Mouse (Mus musculus): Measurements from ENCODE around the gene Camkv.

Gene Camkv

DNA sequence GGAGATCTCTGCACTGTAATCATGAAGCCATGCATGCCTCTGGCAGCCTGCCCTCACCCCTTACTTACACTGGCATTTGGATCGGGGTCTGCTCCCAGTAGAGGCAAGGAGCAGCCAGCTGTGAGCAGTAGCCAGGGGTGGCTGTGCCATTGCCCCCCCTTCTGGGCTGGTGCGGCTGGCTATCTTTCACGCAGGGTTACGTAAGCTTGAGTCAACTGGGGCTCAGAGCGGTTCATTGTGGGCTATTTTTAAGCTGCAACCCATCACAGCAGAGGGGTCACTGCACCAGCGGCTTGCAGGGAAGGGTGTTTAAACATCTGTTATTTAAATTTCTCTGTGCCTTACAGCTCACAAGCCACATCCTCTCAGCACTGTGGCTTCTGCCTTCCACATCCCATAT is 11.5 kb upstream of the Camkv start:
- no peak for DNase-seq

DNA sequence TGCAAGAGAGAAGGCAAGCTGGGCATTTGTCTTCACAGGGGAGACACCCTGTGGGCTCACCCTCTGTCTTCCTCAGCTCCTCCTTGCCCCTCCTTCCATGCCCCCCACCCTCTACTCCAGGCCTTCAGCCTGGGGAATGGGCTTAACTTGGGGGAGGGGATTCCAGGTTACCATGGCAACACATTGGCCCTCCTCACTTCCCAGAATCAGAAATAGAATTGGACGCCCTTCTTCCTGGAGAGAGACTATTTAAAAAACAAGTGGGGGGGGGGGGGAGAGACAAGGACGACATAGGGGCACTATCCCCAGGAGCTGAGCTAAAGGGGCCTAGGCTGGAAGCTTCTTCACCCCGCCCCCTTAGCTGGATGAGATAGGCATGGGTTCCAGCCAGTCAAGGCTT is 10.2 kb upstream of the Camkv start:
- no peak for DNase-seq

DNA sequence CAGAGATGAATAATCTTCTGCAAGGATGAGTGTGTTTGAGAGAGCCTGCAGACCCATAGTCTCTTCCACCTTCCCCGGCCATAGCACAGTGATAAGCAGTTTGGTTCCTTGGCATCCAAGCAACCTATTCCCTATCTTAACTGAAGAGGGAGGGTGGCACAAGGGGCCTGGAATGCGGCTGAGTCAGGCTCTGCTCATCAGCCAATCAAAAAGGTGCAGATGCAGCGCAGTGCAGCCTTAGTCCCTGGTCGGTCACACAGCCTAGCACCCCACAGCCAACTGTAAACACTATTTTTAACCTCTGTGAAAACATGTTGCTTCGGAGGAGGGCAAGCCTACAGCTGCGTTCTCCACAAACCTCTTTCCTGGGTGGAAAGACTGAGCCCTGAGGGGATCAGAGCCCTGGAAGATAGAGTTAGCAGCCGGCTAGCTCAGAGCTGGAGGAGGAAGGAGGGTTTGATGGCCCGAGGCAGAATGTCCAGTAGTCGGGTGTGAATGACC is 8.5 kb upstream of the Camkv start:
- no peak for DNase-seq

DNA sequence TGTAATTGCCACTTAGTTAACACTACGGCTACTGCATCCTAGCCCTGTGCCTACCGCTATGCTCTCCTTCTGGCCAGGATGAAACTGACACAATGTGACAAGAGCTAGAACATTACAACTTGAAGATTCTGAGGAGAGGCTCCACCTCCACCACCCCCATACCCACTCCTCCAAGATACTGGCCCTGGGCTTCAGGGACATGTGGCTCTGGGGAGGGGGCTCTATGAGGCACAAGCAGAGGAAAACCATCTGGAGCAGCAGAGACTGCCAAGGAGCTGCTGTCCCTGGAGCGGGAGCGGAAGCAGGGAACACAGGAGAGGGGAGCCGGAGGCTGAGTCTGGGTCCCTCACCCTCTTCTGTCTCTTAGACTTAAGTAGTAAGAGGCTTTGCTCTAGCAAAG is 7.7 kb upstream of the Camkv start:
- DNase-seq, result no peak

DNA sequence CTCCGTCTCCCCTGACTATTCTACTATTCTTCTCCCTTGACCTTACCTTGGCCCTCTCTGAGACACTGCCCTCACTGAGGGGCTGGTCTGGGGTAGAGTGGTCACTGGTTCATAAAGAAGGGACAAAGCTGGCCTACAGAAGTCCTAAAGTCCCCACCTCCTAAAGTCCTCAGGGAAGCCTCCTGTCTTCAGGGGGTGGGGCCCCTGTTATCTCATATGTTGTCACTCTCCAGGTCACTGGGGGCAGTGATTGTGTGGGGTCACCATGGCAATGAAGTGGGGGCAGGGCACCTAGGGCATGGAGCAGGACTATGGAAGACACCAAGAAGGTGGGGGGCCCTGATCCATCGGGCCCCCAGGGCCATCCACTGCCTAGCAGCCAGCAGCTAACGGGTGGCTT is 7.3 kb upstream of the Camkv start, which contains the start of gene Actl11:
Actl11 (plus strand) TSS at position 301 of the 400 bp plus-strand sequence.
- no peak for DNase-seq

DNA sequence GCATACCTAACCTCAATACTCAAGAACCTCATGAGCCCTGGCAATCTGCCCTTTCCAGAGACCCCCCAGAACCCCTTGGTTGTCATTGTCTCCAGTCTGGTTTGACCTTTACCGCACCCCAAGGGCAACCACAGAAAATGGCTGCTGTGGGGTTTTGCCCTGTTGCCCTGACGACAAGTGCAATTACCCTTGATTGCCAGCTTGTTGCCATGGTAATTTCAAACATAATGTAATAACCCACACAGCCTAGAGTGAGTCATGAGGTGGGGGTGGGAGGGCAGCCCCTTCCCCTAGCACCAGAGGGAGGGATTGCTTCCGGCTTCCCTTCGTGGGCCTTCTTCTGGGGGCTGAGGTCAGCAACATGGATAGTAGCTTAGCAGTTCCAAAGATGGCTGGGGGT is 3.3 kb upstream of the Camkv start:
- no peak for DNase-seq

DNA sequence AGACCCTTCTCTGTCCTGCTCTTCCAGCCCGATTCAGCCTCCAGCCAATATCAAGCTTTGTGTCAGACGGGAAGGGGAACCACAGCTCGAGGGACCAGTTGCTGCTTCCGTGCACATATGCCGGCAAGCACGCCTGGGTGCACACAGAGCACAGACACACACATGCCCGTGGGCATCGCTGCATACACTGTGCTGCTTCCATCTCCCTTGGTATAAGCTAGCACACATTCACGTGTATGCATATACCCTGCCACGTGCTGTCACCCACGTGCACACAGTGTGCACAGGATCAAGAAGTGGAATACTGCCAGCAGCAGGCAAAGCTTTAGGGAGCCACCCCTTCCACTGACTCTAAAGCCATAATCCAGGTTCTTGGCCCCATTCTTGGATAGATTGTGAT is 1.3 kb upstream of the Camkv start:
- no peak for DNase-seq

DNA sequence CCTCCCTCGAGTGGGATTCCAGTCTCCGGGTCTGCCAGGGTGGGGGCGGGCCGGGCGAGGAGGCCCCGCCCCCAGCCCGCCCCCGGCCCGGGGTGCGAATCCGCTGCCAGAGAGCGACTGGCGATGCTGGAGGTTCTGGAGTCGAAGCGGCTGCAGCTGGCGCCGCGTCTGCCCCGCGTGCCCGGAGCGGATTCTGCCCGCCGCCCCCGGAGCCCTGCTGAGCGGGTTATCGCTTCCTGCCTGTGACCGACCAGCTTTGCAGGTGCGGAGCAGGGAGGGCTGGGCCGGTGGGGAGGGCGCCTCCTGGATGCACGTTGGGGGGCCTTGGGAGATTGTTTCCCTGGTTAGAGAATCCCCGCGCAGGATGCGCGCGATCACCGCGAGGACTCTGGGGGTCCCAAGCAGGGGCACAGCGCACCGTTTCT is 328 bp downstream of the Camkv start:
- no peak for DNase-seq

DNA sequence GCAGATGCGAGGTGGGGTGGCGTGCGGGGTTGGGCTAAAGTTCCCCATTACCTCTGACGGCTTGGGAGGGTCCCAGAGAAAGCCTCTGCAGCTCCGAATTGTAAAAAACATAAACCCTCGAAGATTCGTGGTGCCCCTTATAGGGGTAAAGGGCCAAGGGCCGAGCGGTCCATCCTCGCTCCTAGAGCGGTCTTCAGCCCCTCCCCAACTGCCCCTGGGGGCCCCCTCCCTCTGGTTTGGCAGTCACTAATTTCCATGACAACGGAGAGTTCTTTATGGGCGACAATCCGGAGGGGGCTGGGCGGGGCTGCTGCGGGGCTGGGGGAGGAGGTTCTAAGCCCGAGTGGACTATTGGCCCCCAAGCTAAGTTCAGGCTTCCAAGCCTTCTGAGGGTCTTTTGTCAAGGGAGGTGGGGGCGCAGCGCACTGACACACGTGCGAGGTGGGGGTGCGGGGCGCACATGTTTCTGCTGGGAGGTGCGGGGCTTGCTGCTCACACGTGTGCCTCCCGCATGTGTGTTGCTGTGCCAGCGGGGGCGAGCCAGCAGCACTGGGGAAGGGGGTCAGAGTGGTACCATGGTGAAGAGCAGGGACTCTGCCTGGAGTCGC is 845 bp downstream of the Camkv start:
- DNase-seq, result no peak

DNA sequence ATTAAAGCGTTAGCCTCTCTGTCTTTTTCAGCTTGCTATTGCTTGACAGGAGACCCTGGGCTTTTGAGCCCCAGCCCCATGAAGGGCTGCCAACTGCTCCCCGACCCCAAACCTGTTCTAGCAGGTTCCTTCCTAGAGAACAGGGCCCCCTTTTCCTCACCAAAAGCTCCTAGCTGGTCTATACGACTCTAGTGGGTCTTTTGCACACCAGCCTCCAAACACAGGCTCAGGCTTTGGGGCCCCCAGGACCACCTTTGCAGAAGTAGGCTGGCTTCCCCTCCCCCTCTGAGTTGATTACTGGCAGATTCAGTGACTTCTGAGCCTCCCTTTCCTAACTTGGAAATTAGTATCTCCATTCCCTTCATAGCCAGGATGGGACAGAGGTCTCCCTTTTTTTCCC is 1.4 kb downstream of the Camkv start:
- no peak for DNase-seq

DNA sequence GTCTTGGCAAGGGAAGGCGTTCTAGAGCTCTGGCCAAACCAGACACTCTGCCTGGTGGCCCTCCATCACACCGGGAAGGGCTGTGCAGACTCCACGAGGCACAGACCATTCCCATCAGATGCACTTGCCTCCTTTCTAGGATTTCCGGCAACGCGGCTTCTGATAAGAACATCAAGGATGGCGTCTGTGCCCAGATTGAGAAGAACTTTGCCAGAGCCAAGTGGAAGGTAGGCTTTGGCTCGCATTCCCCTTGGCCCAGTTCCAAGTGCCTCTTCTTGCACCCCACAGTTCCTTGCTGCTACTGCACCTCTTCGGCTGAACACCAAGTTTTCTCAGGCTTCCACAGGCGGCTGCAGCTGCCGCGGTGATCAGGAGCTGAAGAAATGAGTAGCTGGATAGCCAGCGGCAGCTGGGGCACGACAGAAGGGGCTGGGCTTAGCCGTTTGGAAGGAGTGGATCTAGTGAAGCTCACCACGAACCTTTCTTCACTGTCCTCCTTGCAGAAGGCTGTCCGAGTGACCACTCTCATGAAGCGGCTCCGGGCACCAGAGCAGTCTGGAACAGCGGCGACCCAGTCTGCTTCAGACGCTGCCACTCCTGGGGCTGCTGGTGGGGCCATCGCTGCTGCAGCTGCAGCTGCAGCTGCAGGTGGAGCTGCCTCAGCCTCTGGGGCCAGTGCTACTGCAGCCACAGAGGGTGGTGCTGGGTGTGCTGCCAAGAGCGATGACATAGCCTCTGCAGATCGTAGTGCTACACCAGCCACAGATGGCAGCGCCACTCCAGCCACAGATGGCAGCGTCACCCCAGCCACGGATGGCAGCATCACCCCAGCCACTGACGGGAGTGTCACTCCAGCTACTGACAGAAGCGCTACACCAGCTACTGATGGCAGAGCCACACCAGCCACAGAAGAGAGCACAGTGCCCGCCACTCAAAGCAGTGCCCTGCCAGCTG is 12.0 kb downstream of the Camkv start:
- peak; percentile 62 for DNase-seq

DNA sequence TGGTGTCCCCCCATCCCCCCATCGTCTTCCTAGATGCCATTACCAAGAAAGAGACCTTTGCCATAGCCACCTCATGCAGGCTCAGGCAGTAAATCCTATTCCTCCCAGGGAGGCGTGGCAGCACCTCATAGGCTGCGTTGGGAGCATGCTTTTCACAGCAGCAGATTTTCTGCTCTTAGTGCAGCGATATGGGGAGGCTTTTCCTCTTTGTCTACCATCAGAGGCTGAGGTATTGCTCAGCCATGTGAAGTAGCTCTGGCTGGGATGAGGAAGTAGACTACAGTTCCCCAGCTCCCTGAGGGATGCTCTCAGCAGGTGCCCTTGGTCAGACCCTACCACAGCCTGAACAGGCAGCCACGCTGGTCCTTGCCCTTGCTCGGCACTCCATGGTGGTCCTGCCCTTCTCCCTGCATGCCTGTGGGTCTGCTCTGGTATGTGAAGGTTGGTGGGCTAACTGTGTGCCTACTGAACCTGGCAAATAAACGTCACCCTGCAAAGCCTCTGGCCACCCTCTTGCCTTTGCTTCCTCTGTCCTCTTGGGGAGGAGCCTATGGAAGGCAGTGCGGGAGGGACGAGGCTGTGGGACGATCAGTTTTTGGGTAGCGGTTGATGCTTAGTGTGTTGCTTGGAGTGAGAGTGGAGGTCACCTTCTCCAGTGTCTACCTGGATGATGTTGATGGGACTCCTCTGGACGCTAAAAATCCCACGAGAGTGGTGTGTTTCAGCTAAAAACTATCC is 13.9 kb downstream of the Camkv start:
- DNase-seq, result no peak

DNA sequence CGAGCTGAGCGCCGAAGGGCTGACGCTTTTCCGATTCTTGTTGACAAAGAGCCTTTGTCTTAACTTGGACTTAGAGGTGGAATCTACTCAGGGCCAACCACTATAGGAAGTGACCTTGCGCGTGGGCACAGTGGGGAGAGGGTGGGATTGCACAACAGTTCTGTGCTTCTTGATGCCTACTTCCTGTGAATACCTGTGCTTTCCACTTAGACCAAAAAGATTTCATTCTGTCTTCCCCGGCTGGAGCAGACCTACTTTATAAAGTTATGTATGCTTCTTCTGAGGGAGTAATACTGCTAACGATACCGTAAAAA is 14.4 kb downstream of the Camkv start, which contains the start of gene Traip:
Traip (plus strand) TSS at position 215 of the 314 bp plus-strand sequence.
- DNase-seq, result no peak

DNA sequence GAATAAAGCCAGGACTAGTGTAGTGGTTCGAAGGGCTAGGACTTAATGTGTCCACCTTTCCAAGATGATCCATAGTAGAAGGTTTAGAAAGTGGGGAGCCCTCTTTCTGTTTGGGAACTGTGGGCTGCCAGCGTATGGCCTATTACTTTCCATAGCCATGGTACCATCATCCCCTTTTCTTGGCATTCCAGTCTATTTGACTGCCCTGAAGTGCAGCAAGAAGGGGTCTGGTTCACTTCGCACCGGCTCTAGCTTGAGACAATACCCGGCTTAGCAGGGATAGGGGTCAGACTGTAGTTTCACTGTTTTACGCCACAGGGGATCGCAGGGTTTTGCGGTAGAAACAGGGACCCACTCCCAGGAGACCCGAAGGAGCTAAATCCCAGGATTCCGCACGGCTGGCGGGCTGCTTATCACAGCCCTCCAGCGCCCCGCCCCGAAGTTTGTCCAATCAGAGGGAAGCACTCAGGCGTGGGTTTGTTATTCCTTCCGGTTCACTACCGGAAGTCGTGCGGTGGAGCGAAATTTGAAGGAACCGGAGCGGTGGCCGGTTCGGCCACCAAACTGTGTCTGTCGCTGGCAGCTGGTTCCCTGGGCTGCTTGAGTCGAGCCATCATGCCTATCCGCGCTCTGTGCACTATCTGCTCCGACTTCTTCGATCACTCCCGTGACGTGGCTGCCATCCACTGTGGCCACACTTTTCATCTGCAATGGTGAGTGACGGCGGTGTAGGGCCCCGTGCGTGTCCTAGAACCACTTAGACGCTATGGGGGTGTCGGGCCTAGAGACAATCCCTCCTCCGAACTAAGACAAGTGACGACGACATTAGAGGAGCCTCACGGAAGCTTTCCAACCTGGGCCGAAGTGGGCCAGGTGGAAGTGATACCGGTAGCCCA is 15.2 kb downstream of the Camkv start:
- peak; percentile 89 for DNase-seq

DNA sequence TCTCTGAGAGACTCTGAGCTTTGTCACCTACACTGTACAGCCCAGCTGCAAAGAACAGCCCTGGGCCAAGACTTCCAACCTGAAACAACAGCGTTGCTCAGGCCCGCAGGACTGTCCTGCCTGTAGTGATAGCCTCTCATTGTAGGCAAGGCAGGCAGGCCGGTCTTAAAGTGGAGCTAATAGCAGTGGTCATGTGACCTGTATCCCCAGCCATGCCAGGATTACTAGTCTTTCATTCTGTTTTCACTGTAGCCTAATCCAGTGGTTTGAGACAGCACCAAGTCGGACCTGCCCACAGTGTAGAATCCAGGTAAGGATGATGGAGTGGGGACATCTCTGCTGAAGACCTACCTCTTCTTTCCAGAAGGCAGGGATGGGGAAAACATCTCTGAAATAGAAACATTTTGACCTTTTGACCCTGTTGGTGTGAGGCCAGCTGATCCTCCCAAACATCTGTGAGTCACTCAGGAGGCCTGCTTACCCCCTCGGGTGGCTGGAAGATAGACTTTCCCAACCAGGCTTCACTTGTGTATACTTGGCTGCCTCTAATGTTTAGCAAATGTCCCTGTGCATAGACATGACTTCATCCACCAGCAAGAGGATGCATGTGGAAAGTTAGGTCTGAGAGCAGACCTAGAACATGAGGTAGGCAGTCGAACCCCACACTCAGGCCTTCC is 20.3 kb downstream of the Camkv start:
- DNase-seq, result no peak

DNA sequence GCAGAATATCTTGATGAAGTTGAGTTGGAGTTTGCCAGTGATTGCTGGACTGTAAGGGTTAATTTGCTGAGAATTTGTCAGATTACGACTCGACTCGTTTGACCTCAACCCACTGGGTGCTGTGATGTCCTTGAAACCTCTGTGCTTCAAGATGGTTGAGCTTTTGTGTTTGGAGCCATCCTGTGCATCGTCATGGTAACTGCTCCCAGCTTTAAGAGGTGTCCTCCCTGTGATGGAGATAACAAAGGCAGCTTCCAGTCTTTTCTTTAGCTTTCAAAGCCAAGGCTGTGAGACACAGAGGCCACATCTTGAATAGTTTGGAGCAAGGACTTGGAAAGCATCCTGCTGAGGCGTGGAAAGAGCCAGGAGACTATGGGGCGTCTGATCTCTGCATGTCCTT is 21.7 kb downstream of the Camkv start:
- DNase-seq, result no peak

DNA sequence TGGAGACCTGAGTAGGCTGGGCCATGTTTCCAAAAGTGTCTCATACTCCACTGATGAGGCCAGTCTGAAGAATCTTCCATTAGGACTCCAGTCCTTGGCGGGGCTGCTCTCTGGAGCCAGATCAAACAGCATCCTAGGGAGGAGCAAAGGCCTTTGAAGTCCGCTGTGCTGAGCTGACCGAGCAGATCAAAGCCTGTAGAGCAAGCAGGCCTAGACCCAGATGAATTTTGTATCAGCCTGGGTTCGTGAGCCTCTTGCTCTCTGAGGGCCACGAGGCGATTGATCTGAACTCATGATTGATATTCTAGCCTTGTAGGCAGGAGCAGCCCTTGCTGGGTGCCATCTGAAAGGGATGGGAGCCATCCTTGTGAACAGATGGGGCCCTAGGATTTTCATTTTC is 24.4 kb downstream of the Camkv start:
- DNase-seq, result no peak

DNA sequence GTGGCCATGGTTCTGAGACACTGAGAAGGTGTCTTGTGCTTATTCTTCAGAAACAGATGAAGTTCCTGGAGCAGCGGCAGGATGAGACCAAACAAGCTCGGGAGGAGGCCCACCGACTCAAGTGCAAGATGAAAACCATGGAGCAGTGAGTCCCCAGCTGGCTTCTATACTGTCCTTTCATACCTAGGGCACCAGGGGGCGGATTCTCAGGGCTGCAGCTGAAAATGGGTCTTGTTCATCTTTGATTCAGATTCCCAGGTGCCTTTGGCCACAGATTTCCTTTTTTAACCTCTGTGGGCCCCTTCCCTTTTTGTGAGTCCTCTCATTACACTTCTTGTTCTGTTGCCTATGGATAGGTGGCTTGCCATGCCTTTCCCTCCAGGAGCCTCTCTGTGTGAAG is 25.5 kb downstream of the Camkv start:
- DNase-seq, result no peak

DNA sequence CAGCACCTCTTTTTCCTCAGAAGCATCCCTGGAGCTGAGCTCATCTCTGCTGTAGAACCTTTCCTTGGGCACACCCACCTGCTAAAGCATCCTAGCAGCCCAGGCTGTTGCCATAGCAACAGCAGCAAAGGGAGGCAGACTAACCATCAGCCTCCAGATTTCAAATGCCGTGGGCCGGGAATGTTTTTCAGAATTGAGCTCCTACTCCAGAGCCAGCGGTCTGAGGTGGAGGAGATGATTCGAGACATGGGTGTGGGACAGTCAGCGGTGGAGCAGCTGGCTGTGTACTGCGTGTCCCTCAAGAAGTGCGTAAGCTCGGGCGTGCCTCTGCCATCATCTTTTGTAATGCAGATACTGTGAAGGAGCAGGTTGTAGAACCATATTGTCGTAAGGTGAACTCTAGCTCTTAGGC is 25.9 kb downstream of the Camkv start:
- no peak for DNase-seq

DNA sequence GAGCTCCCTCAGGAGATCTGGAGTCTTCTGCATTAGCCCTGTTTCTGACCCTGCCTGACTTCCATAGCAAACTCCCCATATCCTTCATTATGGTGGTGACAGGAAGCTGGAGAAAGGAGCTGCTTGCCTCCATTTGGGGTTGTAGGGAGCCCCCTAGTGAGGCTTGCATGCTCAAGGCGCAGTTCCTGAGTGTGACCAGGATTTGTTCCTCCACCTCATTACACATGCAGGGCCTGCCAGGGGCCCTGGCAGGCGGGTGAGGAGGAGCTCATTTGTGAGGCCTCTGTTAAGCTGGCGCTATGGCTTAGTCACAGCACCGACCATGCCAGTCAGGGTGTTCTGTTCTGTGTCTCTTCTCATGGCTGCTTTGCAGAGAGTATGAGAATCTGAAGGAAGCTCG is 26.4 kb downstream of the Camkv start:
- no peak for DNase-seq

DNA sequence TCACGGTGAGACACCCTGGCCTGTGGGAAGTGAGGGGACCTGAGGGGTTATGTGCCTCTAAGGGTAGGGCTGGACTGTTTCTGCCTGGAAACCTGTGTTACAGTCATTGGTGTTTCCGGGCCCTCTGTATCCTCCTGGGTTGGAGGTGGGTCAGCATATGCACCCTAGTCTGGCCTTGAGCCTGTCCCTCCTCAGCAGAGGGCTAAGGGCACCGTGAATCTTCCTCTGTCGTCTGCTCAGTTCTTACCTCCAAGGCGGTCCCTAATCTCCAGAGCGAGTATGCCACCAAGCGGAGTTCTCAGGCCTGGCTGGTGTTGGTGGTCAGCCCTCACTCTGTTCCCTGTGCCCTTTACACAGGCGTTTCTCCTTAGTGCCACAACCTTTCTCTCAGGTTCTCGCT is 27.4 kb downstream of the Camkv start:
- no peak for DNase-seq

DNA sequence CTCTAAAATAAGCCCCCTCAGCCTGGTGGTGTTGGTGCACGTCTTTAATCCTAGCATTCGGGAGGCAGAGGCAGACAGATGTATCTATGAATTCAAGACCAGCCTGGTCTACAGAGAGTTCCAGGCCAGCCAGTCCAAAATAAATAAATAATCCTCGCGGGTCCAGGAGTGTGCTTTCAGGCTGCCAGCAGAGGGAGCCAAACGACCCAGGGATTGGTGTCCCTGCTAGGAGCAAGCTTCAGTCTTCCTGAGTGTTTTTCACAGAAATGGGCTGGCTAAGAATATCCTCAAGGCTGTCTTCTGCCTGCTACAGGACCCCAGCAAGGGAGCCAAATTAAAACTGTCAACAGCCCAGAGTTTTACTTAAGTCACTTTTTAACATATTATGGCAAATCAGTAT is 28.2 kb downstream of the Camkv start:
- DNase-seq, result peak; percentile 71
